Mouse (Mus musculus): ENCODE results near the gene Akt3. TPM values are rescaled to one million over a fixed set of nuclear protein-coding genes. Genes with fewer than 3 reads are reported as not detected.

Akt3 gene
- total RNA-seq, 2 experiments from 2014 or later, result 9.5 to 22.6 TPM

Other genes starting within 250 kb of the Akt3 start
- gene Zbtb18, start 184.1 kb upstream of the Akt3 start, total RNA-seq (2014; fragmentation: Nextera tagmentation), result 9.3 and 20.8 TPM in 2 replicates
- gene Zbtb18, start 184.1 kb upstream of the Akt3 start, total RNA-seq (2017), result 21.3 and 26.5 TPM in 2 replicates